Mouse (Mus musculus): Measurements from ENCODE around the gene Gm42791.

DNA sequence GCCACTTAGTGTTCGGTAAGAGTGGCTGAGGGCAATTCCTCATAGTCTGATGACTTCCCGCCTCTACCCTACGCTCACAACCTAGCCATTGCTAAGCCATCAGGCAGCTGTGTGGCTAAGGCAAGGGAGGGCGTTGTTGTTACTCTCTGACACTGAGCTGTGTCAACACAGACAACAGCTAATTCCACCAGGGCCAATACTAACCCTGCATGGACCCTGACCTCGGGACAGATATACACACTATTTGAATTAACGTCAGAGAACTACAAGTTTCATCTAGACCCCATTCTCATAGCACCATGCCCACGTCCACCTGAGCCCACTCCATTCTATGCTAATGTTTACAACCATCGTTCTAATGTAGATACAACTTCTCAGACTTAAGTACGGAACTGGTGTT, 70.9 kb downstream of the Gm42791 start:
- TF ChIP-seq TAL1 (IDR thresholded peaks at IDR 0.05; ENCODE audit: low read length) (no peak), GATA1 (IDR thresholded peaks at IDR 0.05; ENCODE audit: low read length) (no peak)

All from erythroblast, embryonic 14.5 days (primary cell).